Comparison of ENCODE assay signal across 8 mouse cellular contexts in genomic region chr1:157537636-157538035, GRCm38 (mm10). TPM values are rescaled to one million over a fixed set of nuclear protein-coding genes. Genes with fewer than 3 reads are reported as not detected.
DNase-seq lines count a peak whose midpoint lies in the region; ATAC-seq and TF ChIP-seq lines count a peak whose summit lies in the region.

No protein-coding gene starts in this region.

- ATAC-seq in liver, embryonic 12.5 days = no peak
- ATAC-seq in erythroblast, adult 5-6 weeks (replicated peaks; ENCODE audit: low FRiP score, poor library complexity, severe bottlenecking) = peak; percentile 57; the same call in 1 of the 2 replicates

- no peak overlapping the region for H3K4me3 ChIP-seq in liver, adult 2 months (ENCODE audit: insufficient read depth, low read depth, low read length)
- H3K4me3 ChIP-seq in liver, embryonic 12.5 days = no peak overlapping the region
- H3K4me3 ChIP-seq in testis, adult 2 months (ENCODE audit: control insufficient read depth, low read depth, low read length) = no peak overlapping the region

- WGBS in liver, adult 2 months = 78% methylated on average over 5 of the region's 5 CpGs
- 69% methylated on average over 5 of the region's 5 CpGs for WGBS in liver, embryonic 12.5 days (ENCODE audit: insufficient replicate concordance)

- no peak overlapping the region for H3K27ac ChIP-seq in liver, adult 2 months (replicated peaks; ENCODE audit: insufficient read depth, low read depth, low read length)
- no peak overlapping the region for H3K27ac ChIP-seq in liver, embryonic 12.5 days
- H3K27ac ChIP-seq in testis, adult 2 months (ENCODE audit: control insufficient read depth, insufficient read depth, low read depth, low read length) = no peak overlapping the region

- H3K9me3 ChIP-seq in liver, embryonic 12.5 days (replicated peaks) = no peaks in the 10 kb centered on the region

- peak; percentile 58 for DNase-seq in adrenal gland, postnatal 10 days
- DNase-seq in adrenal gland, adult 2 months = no peak
- DNase-seq in liver, adult 2 months (ENCODE audit: extremely low read depth, low read depth, low spot score) = peak; percentile 50
- no peak for DNase-seq in right cerebral cortex, postnatal 25 days
- DNase-seq in layer of hippocampus, adult 9-10 months (ENCODE audit: low spot score) = no peak

- no peak overlapping the region for H3K4me2 ChIP-seq in liver, embryonic 12.5 days

- peak; percentile 61 for TF ChIP-seq CTCF in liver, adult 2 months (IDR thresholded peaks at IDR 0.05; ENCODE audit: low read depth, low read length)
- 0 out of 2 replicates have a peak, but pooled peaks have one; percentile 24 for TF ChIP-seq CTCF in testis, adult 2 months (IDR thresholded peaks at IDR 0.05; ENCODE audit: control insufficient read depth, insufficient read depth, insufficient replicate concordance, low read depth, low read length)

- peaks cover 72% of the 10 kb centered on the region for H3K36me3 ChIP-seq in liver, adult 2 months (ENCODE audit: control insufficient read depth, insufficient read depth, low read length)
- no peaks in the 10 kb centered on the region for H3K36me3 ChIP-seq in liver, embryonic 12.5 days
- no peaks in the 10 kb centered on the region for H3K36me3 ChIP-seq in testis, adult 2 months (ENCODE audit: control insufficient read depth, insufficient read depth, low read length)

- H3K79me2 ChIP-seq in liver, adult 2 months (ENCODE audit: control insufficient read depth, insufficient read depth, low read length) = 0 out of 2 replicates have a peak, but pooled peaks cover 2% of the 10 kb centered on the region

- no peaks in the 10 kb centered on the region for H3K4me1 ChIP-seq in liver, adult 2 months (ENCODE audit: control insufficient read depth, insufficient read depth, low read length)
- no peaks in the 10 kb centered on the region for H3K4me1 ChIP-seq in liver, embryonic 12.5 days
- no peaks in the 10 kb centered on the region for H3K4me1 ChIP-seq in testis, adult 2 months (ENCODE audit: control insufficient read depth, insufficient read depth, low read length)

- H3K27me3 ChIP-seq in liver, adult 2 months (ENCODE audit: control insufficient read depth, insufficient read depth, low read length) = no peaks in the 10 kb centered on the region
- no peaks in the 10 kb centered on the region for H3K27me3 ChIP-seq in liver, embryonic 12.5 days (replicated peaks)
- H3K27me3 ChIP-seq in testis, adult 2 months (ENCODE audit: control insufficient read depth, insufficient read depth, low read length) = no peaks in the 10 kb centered on the region

- TF ChIP-seq POLR2A in liver, adult 2 months (IDR thresholded peaks at IDR 0.05; ENCODE audit: extremely low read depth, insufficient read depth, low read length) = no peak
- no peak for TF ChIP-seq POLR2A in testis, adult 2 months (IDR thresholded peaks at IDR 0.05; ENCODE audit: control insufficient read depth, low read depth, low read length)

- H3K9ac ChIP-seq in liver, adult 2 months (ENCODE audit: low read depth, low read length) = no peak overlapping the region
- H3K9ac ChIP-seq in liver, embryonic 12.5 days = no peak overlapping the region

RNA-seq across cellular contexts. Expression of gene Sec16b, which starts 31.1 kb away (rescaled TPM):
- 1 to 10 TPM; 4.6 to 6.2 TPM for total RNA-seq in adrenal gland, postnatal 10 days (2021)
- 1 to 10 TPM in 1 of 2 experiments, under 1 TPM in 1; 0.78 to 1.2 TPM for total RNA-seq in adrenal gland, adult 2 months (2021)
- 1.00 and 1.1 TPM in 2 replicates for polyA plus RNA-seq in adrenal gland, adult 2 months (2012; rRNA removed)
- 52.2 and 57.3 TPM in 2 replicates for total RNA-seq in liver, adult 2 months (2014; rRNA removed)
- polyA plus RNA-seq in liver, adult 2 months (2012; rRNA removed) = 44.7 and 47.4 TPM in 2 replicates
- polyA plus RNA-seq in liver, embryonic 12.5 days (2016; fragmentation: Nextera tagmentation; extraction: Ambion mirVana) = 3.9 and 4.1 TPM in 2 replicates
- total RNA-seq in erythroblast, adult 5-6 weeks (2015; ENCODE audit: low replicate concordance) = 0.21 TPM in 1 of 2 replicates, not detected in the other
- 0.77 TPM in 1 of 2 replicates, not detected in the other for total RNA-seq in erythroblast, adult 5-6 weeks (2017; ENCODE audit: low replicate concordance)
- 1.4 and 1.6 TPM in 2 replicates for polyA plus RNA-seq in testis, adult 2 months (2012; rRNA removed)

Comparison
In these comparisons a context has a peak if more than half of its experiments do, and no peak if none do; other contexts are left out.
1. DNase-seq: peak in adrenal gland, postnatal 10 days (single experiment) and liver, adult 2 months (single experiment); none in adrenal gland, adult 2 months (single experiment), right cerebral cortex, postnatal 25 days (single experiment) and layer of hippocampus, adult 9-10 months (single experiment).